Mouse (Mus musculus) CH12.LX (cell line): ENCODE measurements around the gene Tmco4.

ENCODE experiments used
- CTCF ChIP-seq, 2 experiments: IDR thresholded peaks in 1 of 2; conservative IDR thresholded peaks in 1 of 2; 2 replicates each; pipeline ENCODE4 v1.5.1; 2011 to 2012; ENCODE audit warnings: low read depth in 2 of 2, low read length in 2 of 2, improper control_type of control experiment in 1 of 2, inconsistent platforms in 1 of 2, mild to moderate bottlenecking in 1 of 2, moderate library complexity in 1 of 2
- ELF1 ChIP-seq: IDR thresholded peaks from 2 replicates; pipeline ENCODE4 v1.6.1; 2014; ENCODE audit warnings: low read depth, mild to moderate bottlenecking, inconsistent platforms, low read length, improper control_type of control experiment
- EP300 ChIP-seq: IDR thresholded peaks from 2 replicates; pipeline ENCODE4 v1.6.1; 2011; ENCODE audit warnings: low read length, improper control_type of control experiment
- POLR2A ChIP-seq: IDR thresholded peaks from 2 replicates; pipeline ENCODE4 v1.6.1; 2011; ENCODE audit warnings: low read depth, mild to moderate bottlenecking, improper control_type of control experiment, low read length
- SMC3 ChIP-seq: IDR thresholded peaks from 2 replicates; pipeline ENCODE4 v1.6.1; 2011; ENCODE audit warnings: low read depth, low read length, improper control_type of control experiment
- UBTF ChIP-seq: IDR thresholded peaks from 2 replicates; pipeline ENCODE4 v1.6.1; 2012; ENCODE audit warnings: low read depth, mild to moderate bottlenecking, inconsistent platforms, low read length, improper control_type of control experiment, moderate library complexity

- no peak for TF ChIP-seq EP300
- no peak for TF ChIP-seq SMC3
- TF ChIP-seq ELF1: no peak
- TF ChIP-seq UBTF: no peak
- no peak for TF ChIP-seq CTCF (conservative IDR thresholded peaks at IDR 0.05 in 1 of 2, IDR thresholded peaks at IDR 0.05 in 1 of 2; ENCODE audit: low read depth in 2 of 2, low read length in 2 of 2)
- no peak for TF ChIP-seq POLR2A
Measured at GRCm38 (mm10) chr4:138975194-138975593, 2.5 kb downstream of the Tmco4 start.
